Mouse (Mus musculus) left cerebral cortex, postnatal 14 days (tissue): ENCODE measurements at regions not wholly inside any gene's neighbourhood (a gene's known extent, or its start where the extent isn't known, plus 50 kb on each side); places are given as distances from the start of the nearest gene placed in this dataset.
"Not testable (repeated sequence)": the region's sequence is repeated elsewhere in the genome, so short reads cannot be mapped to it uniquely, and the experiment has no call there.

Source experiments
- DNase-seq, 2 experiments: peaks; one replicate each; pipeline ENCODE4 v3.0.0; 2021 to 2022; ENCODE audit warnings: low spot score in 2 of 2, mixed read lengths in 1 of 2
- intact Hi-C: fragments of 180-260 bp; cut with DNase I; formaldehyde crosslinking; loops from one replicate; pipeline ENCODE4 v1.15.1; 2025

DNA sequence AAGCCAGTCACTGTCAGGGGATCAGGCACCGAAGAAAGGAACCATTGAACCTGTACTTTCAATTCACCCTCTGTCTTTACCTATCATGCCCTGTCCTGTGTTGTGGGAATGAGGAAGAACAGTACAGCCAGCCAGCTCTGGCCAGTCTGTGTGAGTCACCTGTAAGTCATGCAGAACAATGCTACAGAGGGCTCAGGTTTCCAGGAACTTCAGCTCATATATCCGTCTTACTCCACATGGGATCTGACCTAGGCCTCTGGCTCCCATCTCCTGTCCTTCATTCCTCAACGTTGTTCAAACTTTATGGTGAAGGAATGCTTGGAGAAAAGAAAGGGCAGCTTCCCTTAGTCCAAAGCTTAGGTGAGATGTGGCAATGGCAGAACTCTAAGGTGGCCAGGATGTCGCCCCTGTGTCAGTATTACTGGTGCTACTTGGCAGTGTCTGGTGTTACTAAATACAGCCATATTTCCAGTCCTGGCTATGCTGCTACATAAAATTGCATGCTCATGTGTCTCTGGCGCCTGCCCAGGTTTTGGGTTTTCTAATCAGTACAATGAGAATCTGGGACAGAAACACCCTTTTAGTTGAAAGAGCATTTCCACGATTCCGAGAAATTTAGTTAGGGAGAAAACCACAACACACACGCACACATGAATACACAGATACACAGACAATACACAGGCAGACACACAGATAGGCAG lies 140.7 kb upstream of the Gmds start:
- DNase-seq = peak; percentile 28 to 31
- intact Hi-C loops = no loop called here

DNA sequence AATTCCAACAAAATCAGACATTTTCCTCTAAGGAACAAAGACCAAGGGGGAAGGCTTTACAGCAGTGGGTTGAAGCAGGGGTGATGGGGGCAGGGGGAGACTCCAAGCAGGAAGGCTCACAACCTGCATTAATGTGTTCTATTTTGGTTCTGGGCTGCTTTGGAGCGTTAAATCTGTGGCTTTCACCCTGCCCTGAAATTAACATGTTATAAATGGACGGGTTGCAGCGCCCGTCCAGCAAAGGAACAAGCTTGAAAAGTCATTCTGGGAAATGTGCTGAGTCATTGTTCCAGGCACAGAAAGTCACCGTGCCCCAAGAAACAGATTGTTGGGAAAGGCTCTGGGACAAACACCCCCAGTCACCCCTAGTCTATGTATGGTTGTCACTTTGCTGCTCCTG lies 127.2 kb upstream of the Gmds start:
- intact Hi-C loops = no loop called here
- no peak for DNase-seq

DNA sequence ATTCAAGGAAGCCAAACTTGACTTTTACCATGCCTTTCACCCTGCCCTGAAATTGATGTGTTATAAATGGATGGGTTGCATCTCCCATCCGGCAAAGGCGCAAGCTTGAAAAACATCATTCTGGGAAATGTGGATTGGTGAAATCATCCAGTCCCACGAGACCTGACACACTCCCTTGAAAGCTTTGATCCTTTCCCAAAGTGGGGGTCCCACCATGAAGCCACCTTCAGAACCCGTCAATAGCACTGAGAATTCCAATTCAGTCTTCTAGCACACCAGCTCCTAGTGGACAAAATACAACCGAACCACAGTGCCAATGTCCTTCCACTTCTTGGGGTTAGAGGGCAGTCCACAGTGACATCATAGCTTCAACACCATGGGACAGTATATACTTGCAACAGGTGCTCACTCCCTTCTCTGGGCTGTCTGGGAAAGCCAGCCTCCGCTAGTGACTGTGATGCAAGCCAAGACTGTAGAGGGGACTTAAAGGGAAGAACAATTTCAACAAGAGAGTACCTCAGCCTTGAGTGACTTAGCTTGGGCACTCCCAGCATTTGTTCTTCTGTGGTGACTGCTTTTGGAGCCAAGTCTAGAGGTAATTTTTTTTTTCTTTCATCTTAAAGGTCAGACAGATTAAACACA lies 126.6 kb upstream of the Gmds start:
- no peak for DNase-seq
- intact Hi-C loops = no loop called here

DNA sequence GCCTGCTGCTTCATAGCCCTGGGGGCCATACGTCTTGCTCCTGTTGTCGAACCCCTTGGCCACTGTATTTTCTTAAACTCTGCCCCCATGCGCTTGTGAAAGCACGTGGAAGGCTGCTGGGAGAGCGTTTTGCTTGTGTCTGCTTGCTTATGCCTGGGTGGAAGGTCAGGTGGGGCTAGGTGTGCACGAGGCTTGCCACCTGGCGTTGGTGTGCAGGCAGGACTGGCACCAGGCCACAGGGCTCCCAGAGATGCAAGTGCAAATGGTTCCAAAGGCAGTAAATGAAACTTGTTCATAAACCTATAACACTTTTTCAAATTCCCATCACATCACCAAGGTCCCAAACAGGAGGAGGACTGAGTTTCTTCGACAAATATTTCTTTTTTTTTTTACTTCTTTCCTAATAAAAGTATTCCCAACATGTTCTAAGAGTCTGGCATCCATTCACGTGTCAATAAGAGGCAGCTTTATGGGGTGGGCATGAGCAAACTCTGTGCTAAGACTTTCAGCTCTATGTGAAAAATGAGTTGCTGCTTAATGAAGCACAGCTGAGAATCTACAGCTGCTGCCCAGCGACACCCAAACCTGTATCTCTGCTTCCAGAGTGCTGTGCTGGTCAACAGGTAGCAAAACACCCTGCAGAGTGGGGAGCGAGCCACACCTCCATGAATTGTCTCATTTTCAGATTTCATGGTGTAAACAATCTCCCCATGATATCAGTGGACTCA lies 116.0 kb upstream of the Gmds start:
- intact Hi-C loops = no loop called here
- no peak for DNase-seq

DNA sequence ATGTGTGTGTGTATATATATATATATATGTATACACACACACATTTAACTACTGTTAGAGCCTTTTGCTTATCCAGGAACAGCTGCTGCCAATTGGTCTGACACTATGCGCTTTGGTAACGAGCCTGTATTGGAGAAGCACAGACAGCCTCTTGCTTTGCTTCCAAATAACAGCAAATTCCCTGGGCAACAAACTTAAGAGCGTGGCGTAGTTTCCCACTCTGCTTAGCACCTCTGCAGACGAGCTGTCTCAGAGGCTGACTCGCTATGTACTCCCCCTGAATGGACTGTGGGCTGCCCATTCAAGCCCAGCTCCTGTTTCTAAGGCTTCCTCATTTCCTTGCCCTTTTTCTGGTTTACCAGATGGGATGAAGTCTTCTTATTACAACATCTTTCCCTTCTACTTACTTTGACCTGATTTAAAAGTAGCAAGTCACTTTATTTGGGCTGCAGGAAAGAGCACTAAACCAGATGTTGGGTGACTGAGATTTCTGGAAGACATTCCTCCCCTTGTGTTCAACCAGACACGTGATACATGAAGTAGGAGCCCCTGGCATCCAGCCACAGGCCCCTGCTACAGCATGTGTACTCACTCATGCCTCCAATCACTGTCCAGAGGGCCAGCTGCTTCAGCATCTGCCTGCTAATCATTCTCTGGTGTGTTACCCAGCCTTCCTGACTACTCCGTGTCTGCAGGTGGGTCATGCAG lies 111.3 kb upstream of the Gmds start:
- intact Hi-C loops = no loop called here
- peak in 1 of 2 experiments; percentile 41 for DNase-seq

DNA sequence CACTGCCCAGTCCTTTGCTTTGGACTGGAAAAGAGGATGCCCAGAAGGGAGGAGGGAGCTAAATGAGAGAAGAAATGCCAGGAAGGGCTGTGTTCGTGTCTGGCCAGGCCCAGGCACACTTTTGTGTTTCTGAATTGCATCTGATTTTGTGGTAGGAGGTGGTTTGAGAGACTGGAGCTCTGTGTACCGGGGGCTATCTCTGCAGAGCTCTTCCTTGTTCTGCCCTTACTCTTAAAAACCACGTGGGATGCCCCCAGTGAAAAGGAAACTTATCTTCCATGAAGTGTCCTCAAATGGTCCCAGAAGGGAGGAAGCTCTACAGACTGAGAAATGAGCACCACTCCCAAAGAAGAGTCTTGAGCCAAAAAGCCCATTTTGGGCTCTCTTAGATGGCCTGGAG lies 106.0 kb upstream of the Gmds start:
- intact Hi-C loops = no loop called here
- no peak for DNase-seq

DNA sequence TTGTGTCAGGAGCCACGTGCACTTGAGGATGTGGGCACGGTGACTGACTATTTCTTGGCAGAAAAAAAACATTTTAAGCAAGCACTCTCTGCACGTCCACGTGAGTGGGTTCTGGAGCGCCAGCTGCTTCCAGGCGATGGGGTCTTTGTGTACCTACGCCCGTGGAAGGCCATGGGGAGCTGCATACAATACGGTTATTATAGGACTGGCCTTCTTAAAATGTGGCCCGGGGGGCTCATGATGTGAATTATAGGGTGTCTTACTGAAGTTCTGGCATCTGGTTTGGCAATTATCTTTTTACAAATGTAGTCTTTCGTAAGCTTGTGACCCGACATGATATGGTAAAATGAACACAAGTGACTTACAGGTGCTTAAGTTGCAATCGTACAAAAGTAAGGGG lies 103.5 kb upstream of the Gmds start:
- intact Hi-C loops = no loop called here

DNA sequence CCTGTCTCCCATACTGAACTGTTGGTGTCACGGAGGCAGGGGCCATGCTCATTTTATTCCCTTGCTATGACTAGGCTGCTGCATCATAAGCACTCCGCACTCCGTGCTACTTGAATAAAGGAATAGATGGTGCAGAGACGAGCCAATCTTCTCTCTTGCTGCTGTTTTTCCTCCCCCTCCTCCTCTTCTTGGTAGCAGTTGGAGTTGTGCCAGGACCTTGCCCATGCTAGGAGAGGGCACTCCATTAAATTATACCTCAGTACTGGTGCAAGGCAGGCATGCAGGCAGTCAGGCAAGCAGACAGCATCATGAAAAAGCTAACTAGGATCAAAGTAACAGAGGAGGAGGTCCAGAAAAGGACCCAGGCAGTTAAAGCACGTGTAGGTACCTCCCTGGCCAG lies 96.6 kb upstream of the Gmds start:
- intact Hi-C loops = no loop called here

More for the DNA sequence above, 103.5 kb upstream of the Gmds start:
- no peak for DNase-seq

DNA sequence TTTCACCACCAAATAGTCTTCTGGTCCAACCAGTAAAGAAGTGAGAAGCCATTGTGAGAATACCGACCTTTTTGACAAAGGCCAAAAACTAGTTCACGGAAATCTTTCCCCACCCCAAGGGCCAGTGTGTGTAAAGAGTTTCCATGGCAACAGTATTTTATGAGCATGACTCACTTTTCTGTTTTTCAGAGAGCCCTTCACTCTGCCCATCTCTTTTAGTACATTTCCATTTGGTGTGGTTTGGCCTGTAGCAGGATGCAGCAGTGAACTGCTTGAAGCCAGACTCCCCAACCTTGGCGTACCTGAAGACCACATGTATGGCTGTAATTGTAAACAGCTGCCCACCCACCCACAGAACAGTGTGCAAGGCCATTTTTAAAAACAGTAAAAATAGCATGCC lies 89.9 kb upstream of the Gmds start:
- intact Hi-C loops = no loop called here
- no peak for DNase-seq

More for the DNA sequence above, 96.6 kb upstream of the Gmds start:
- DNase-seq = no peak

DNA sequence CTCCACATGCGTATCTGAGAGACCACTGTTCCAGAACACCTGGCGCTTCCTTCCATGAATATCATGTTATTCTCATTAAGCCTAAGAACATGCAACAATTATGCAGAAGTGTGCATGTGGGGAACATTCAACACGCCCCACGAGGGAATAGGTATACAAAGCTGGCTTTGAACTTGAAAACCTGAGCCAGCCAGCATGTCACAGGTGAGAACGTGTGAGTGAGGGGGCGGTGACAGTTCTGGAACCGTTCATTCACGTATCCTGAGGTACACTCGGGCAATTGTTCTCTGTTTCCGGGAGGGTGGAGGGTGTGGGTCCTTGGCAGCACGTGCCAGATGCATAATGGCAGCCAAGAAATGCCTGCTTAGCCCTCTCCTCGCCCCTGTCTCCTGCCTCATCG lies 88.4 kb upstream of the Gmds start:
- no peak for DNase-seq
- intact Hi-C loops = no loop called here

DNA sequence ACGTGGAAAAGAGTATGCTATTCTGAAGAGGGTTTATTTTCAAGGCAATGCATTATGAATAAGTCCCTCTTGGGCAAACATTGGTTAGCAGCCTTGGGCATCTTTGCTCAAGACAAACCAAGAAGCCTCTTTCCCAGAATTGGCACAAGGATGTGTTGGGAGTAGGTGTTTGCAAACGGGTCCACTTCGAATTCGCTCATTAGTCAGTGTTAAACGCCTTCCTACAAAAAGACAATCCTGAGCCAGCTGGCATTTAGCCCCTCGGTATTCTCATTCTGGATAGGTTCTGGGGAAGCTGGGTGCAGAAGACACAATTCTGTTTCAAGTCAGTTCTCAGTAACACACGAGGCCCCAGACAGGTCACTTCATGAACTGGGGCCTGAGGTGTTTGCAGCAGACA lies 87.7 kb upstream of the Gmds start:
- intact Hi-C loops = no loop called here
- peak; percentile 19 to 78 for DNase-seq

DNA sequence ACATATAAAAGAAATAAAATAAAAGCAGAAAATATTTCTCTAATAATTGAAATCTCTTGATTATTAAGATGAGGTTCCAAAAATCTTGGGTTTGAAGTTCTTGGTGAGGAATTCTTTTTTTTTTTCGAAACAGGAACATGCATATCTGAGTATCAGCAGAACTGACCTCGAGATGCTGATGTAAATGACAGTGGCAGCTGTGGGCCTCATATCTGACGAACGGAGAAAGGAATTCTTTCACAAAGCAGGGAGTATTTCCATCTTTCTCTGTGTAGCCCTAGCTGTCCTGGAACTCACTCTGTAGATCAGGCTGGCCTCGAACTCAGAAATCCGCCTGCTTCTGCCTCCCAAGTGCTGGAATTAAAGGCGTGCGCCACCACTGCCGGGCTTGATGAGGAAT lies 86.0 kb upstream of the Gmds start:
- intact Hi-C loops, DNase-seq: not testable (repeated sequence)

DNA sequence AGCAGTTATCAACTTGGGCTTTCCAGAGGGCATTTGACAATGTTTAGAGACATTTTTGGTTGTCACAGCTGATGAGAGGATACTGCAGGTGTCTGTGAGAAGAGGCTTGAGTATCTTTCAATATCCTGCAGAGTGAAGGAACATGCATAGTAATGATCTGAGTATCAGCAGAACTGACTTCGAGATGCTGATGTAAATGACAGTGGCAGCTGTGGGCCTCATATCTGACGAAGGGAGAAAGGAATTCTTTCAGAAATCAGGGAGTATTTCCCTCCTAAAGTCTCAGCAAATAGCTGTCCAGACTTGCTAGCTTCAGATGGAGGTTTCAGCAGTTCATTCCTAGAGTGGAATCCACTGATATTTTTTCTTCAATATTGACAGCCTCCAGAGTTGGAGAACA lies 83.9 kb upstream of the Gmds start:
- no peak for DNase-seq
- intact Hi-C loops = no loop called here

DNA sequence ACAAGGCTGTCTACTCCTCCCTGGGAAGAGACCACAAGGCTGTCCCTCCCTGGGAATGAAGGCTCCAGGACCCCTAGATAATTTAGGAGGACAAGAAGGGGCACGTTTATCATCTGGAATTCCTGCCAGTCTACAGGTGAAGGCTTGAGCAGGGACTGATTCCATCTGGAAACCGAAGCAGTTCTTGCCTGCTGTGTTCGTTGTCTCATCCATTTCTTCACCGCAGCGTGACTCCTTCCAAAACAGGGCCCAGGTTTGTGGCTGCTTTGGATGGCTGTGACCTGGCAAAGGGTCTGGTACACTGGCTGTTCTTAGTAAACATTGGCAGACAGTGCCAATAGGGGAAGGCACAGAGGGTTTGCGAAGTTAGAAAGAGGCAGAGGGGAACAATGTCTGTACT lies 80.8 kb upstream of the Gmds start:
- intact Hi-C loops = loop anchor here (10.0 kb wide), 1 partner anchor 195 kb away; no protein-coding TSS in a partner anchor

DNA sequence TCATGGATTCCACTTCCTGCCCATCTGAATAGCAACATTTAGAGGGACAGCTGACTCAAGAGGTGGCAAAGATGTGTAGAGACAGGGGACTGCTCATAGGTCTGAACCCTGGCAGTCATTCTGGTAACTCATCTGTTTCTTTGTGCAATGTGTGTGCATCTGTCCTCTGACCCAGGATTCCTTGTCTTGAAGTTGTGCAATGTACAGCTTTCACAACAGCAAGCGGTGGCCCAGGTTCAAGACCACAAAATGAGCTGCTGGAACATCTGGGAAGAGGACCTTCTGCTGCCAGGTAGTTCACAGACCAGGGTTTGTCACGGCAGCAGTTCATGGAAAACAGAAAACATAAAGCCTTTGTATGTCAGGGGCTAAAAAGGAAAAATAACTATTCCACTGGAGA lies 80.1 kb upstream of the Gmds start:
- DNase-seq = no peak
- intact Hi-C loops = loop anchor here (10.0 kb wide), 1 partner anchor 194 kb away; no protein-coding TSS in a partner anchor

More for the DNA sequence above, 80.8 kb upstream of the Gmds start:
- no peak for DNase-seq

DNA sequence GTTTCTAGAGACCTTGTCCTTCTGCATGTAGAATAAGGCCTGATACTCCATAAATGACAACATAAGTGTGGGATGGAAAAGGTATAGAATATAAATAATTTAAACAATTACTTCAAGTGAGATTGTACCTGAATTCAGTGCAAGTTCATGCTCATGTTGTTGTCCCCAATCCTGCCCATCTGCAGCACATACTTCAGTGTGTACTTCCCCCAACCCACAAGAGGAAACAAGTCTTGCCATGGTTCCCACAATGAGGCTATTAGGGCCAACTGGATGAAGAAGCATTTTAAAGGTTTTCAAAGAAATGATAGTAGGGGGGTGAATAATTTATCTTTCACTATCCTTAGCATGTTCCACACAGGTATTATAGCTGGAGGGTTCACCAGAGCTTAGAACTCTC lies 79.4 kb upstream of the Gmds start:
- DNase-seq = no peak
- intact Hi-C loops = loop anchor here (10.0 kb wide), 1 partner anchor 193 kb away; no protein-coding TSS in a partner anchor

DNA sequence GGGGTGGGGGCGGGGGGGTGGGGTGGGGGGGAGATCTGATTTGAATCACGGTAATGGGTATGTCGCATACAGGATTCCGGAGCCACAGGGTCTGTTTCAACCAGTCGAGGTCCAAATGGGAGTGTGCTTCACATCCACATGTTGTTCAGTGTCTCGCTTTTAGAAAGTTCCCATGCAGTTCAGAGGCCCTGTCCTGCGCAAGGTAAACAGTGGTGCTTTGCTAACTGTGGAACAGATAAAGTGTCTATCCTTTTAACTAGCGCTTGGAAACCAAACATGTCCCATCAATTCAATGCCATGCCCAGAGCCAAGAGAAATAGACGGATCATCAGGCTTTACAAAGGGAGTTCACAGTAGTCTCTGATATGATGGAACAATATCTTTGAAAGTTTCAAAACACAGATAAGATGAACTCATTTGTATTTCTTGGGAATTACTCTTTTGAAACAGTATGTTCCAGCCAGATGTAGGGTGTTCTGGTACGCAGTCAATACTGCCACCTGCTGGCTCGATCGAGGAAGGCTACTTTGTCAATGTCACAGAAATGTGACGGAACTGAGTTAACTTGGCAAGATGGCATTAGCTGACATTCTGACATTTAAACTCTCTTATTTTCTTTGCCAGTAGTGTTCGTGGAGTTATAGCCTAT lies 72.9 kb upstream of the Gmds start:
- intact Hi-C loops = loop anchor here (2.0 to 10.0 kb wide), 5 partner anchors 81 to 619 kb away; no protein-coding TSS in a partner anchor
- DNase-seq = peak; percentile 76 to 85

DNA sequence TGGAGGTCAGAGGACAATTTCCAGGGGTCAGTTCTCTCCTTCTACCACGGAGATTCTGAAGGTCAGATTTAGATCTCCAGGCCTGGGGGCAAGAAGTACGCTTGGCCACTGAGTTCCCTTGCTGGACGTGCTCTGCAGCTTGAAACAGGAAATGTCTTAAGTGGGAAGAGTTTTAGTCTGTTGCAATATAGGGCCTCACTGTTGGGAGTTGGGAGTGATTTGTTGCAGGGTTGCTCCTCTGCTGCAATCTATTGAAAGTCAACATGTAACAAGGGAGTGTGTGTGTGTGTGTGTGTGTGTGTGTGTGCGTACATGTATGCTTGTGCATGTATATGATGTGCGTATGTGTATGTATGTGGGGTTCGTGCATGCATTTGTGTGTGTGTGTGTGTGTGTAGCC lies 71.5 kb upstream of the Gmds start:
- intact Hi-C loops = loop anchor here (2.0 to 10.0 kb wide), 5 partner anchors 82 to 617 kb away; no protein-coding TSS in a partner anchor
- DNase-seq = no peak

DNA sequence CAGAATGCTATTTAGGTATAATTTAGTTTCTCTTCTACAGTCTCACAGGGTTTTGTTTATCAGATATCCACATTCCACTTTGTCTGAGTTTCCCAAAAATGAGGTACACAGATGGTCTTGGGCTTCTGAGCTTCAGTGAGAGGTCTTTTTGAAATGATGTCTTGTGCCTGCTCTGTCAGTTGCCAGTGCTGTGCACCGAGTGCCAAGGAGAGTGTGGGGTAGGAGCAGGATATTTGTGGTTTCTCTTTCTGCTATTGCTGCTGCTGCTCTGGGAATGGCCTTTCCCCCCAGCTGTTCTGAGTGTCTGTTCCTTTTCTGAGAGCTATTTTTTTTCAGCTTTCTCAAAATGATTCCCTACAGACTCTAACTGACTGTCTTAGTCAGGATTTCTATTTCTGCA lies 60.1 kb upstream of the Gmds start:
- no peak for DNase-seq
- intact Hi-C loops = no loop called here
